Mouse (Mus musculus) kidney, embryonic 14.5 days (tissue): ENCODE measurements around the gene Il18bp. TPM values are rescaled to one million over a fixed set of nuclear protein-coding genes. Genes with fewer than 3 reads are reported as not detected.
"Not testable (repeated sequence)": the region's sequence is repeated elsewhere in the genome, so short reads cannot be mapped to it uniquely, and the experiment has no call there.

Experiments
- ATAC-seq: fragments of 200-750 bp; cut with Nextera tagmentation; 2 replicates; pipeline ENCODE4 v1.8.0; 2017; ENCODE audit warnings: moderate number of reproducible peaks, mild to moderate bottlenecking, moderate TSS enrichment, moderate library complexity; ENCODE audit not compliant: low FRiP score, low TSS enrichment
- H3K27ac ChIP-seq: fragments of 300-500 bp; sonication (generic); 2 replicates; pipeline ENCODE4 v1.5.1; 2014; ENCODE audit warnings: low read depth, mild to moderate bottlenecking, low read length, moderate library complexity, mixed read lengths
- H3K27me3 ChIP-seq: fragments of 300-500 bp; sonication (generic); 2 replicates; pipeline ENCODE4 v1.6.1; 2014; ENCODE audit warnings: mild to moderate bottlenecking, low read length; ENCODE audit not compliant: control insufficient read depth, insufficient read depth
- H3K36me3 ChIP-seq: fragments of 300-500 bp; sonication (generic); 2 replicates; pipeline ENCODE4 v1.6.1; 2014; ENCODE audit warnings: low read length, mixed read lengths; ENCODE audit not compliant: control insufficient read depth, insufficient read depth
- H3K4me1 ChIP-seq: fragments of 300-500 bp; sonication (generic); 2 replicates; pipeline ENCODE4 v1.6.1; 2014; ENCODE audit warnings: low read length, mixed read lengths; ENCODE audit not compliant: control insufficient read depth, insufficient read depth
- H3K4me2 ChIP-seq: fragments of 300-500 bp; sonication (generic); replicated peaks from 2 replicates; pipeline ENCODE4 v1.6.1; 2014; ENCODE audit warnings: low read depth, mild to moderate bottlenecking, low read length
- H3K4me3 ChIP-seq: fragments of 300-500 bp; sonication (generic); 2 replicates; pipeline ENCODE4 v1.5.1; 2014; ENCODE audit warnings: mild to moderate bottlenecking, low read length
- H3K9ac ChIP-seq: fragments of 300-500 bp; sonication (generic); 2 replicates; pipeline ENCODE4 v1.6.1; 2014; ENCODE audit warnings: low read depth, mild to moderate bottlenecking, low read length, moderate library complexity
- H3K9me3 ChIP-seq: fragments of 300-500 bp; sonication (generic); 2 replicates; pipeline ENCODE4 v1.6.1; 2016; ENCODE audit warnings: low read length; ENCODE audit not compliant: control insufficient read depth
- WGBS: fragments of 180-500 bp; shearing (Covaris S2); extraction: QIAGEN DNeasy Blood & Tissue Kit; methylation state at CpG from one replicate; pipeline ENCODE4 v1.1.7; 2014; 5-methylcytosine and 5-hydroxymethylcytosine counted together
- polyA plus RNA-seq: library from polyadenylated mRNA; unstranded; fragments of >200 nt; fragmentation: Nextera tagmentation; extraction: Ambion mirVana; gene quantifications from 2 replicates; pipeline ENCODE4 v1.2.1, GENCODE M21; 2014

Gene Il18bp
- polyA plus RNA-seq, 1 experiment from 2014 or later: 2.5 TPM

DNA sequence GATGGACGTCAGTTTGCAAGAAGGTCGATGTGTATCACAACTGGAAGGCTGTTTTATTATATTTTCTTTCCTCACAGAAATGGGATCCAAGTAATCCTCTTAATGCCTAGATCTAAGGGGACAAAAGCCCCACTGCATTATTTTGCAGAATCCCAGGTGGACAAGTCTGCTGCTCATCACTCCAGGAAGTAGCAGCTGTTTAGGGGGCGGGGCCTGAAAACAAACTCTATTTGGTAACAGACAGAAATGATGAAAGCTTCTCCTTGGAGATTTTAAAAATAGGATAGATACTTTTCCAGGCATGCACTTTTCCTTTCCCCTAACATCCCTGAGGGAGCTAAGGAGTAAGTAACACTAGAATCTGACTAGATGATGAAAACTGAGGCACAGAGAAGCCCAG lies 18.8 kb upstream of the Il18bp start:
- no peak overlapping the region for H3K27ac ChIP-seq
- H3K36me3 ChIP-seq: peaks cover 83% of the 10 kb centered on the region
- H3K4me1 ChIP-seq: no peaks in the 10 kb centered on the region
- no peak overlapping the region for H3K9ac ChIP-seq
- no peak overlapping the region for H3K4me2 ChIP-seq
- H3K4me3 ChIP-seq: no peak overlapping the region
- WGBS: 93% methylated on average over 3 of the region's 3 CpGs
- no peaks in the 10 kb centered on the region for H3K27me3 ChIP-seq
- no peaks in the 10 kb centered on the region for H3K9me3 ChIP-seq
- ATAC-seq: no peak

DNA sequence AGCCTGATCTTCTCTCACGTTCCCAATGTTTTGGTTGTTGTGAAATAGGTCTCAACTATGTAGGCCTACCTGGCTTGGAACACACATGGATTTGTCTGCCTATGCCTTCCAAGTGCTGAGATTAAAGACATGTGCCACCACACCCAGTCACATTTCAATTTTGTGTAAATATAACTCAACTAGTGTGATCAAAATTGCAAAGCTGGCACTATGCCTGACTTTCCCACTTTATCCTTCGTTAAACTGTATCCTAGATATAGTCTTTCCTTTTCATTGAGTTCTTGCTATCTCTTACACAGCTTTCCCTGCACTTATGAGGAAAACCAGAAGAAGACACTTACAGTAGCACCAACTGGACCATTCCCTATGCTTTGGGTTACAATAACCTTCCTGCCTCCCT lies 17.0 kb upstream of the Il18bp start:
- no peaks in the 10 kb centered on the region for H3K9me3 ChIP-seq
- H3K27ac ChIP-seq: no peak overlapping the region
- H3K4me2 ChIP-seq: no peak overlapping the region
- no peak overlapping the region for H3K9ac ChIP-seq
- ATAC-seq: no peak
- 97% methylated on average over 2 of the region's 2 CpGs for WGBS
- H3K36me3 ChIP-seq: peaks cover 94% of the 10 kb centered on the region
- H3K27me3 ChIP-seq: no peaks in the 10 kb centered on the region
- H3K4me3 ChIP-seq: no peak overlapping the region
- H3K4me1 ChIP-seq: no peaks in the 10 kb centered on the region

DNA sequence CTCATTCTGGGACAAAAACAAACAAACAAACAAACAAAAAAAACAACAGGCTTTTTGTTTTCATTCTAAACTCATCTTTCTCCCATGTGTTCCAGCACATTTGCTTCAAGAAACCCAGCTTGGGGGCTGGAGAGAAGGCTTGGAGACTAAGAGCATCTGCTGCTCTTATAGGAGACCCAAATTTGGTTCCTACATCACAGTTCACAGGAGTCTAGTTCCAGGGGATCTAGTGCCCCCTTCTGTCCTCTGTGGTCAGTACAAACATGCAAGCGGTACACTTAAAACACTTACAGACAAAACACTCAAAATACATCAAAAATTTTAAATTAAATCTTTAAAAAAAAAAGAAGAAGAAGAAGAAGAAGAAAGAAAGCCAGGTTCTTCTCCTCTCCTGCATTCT lies 16.4 kb upstream of the Il18bp start:
- H3K4me1 ChIP-seq: no peaks in the 10 kb centered on the region
- 94% methylated on average over 1 of the region's 1 CpGs for WGBS
- H3K9me3 ChIP-seq: no peaks in the 10 kb centered on the region
- no peak for ATAC-seq
- H3K9ac ChIP-seq: no peak overlapping the region
- H3K4me2 ChIP-seq: no peak overlapping the region
- peaks cover 92% of the 10 kb centered on the region for H3K36me3 ChIP-seq
- no peaks in the 10 kb centered on the region for H3K27me3 ChIP-seq
- H3K27ac ChIP-seq: no peak overlapping the region
- H3K4me3 ChIP-seq: no peak overlapping the region

DNA sequence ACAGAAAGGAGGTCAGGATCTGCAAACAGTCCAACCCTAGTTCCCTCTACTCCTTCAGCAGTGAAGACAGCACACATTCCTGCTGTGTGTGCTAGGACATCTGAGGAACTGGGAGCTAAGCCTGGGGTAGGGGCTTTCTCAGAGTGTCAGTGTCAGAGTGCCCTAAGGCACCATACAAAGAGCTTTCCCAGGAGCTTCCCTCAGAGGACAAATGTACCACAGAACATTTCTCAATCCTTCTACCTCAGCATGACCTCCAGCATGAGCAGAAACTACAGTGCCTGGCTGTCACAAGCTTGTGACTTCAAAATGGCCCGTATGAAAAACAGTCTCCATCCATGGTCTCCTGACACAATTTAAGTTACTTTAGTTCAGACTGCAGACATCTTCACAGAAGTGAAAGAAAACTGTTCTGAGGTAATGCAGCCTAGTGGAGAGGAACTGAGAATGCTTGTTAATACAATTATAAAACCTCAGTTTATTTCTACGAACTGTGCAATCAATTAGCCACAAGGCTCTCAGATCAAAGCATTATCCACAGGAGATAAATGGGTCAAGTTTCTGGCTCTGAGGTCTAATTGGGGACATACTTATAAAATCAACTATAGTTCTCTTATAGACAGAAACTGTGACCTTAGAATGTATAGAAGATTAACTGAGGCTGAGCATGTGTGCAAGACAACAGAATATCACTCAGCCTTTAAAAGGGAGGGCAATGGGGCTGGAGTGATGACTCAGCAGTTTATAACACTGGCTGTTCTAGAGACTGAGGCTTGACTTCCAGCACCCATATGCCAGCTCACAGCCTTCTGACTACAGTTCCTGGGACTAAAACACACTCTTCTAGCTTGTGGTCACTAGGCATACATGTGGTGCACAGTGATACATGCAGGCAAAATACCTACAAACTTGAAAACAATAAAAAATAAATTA lies 7.0 kb upstream of the Il18bp start:
- Histone ChIP-seq H3K9me3 (no peaks in the 10 kb centered on the region), H3K4me2 (no peak overlapping the region), H3K9ac (no peak overlapping the region), H3K4me3 (no peak overlapping the region), H3K27ac (no peak overlapping the region), H3K4me1 (no peaks in the 10 kb centered on the region), H3K36me3 (peaks cover 48% of the 10 kb centered on the region), H3K27me3 (no peaks in the 10 kb centered on the region)
- WGBS: 91% methylated on average over 2 of the region's 2 CpGs
- no peak for ATAC-seq

GRCm38 (mm10) chr7:102023821-102024220 lies 5.3 kb upstream of the Il18bp start:
- no peak overlapping the region for H3K9ac ChIP-seq
- H3K4me3 ChIP-seq: no peak overlapping the region
- no peak overlapping the region for H3K27ac ChIP-seq
- 98% methylated on average over 9 of the region's 9 CpGs for WGBS
- H3K27me3 ChIP-seq: no peaks in the 10 kb centered on the region
- no peak for ATAC-seq
- H3K36me3 ChIP-seq: peaks cover 56% of the 10 kb centered on the region
- no peaks in the 10 kb centered on the region for H3K4me1 ChIP-seq
- no peaks in the 10 kb centered on the region for H3K9me3 ChIP-seq
- no peak overlapping the region for H3K4me2 ChIP-seq

GRCm38 (mm10) chr7:102020934-102021333 lies 2.4 kb upstream of the Il18bp start:
- not testable (repeated sequence) for H3K9ac ChIP-seq, H3K4me1 ChIP-seq

GRCm38 (mm10) chr7:102019362-102019761 lies 872 bp upstream of the Il18bp start:
- H3K27ac ChIP-seq: no peak overlapping the region
- ATAC-seq: no peak
- H3K9ac ChIP-seq: no peak overlapping the region
- 68% methylated on average over 3 of the region's 3 CpGs for WGBS
- H3K4me1 ChIP-seq: no peaks in the 10 kb centered on the region
- no peak overlapping the region for H3K4me3 ChIP-seq
- no peak overlapping the region for H3K4me2 ChIP-seq
- no peaks in the 10 kb centered on the region for H3K27me3 ChIP-seq
- H3K9me3 ChIP-seq: no peaks in the 10 kb centered on the region
- peaks cover 82% of the 10 kb centered on the region for H3K36me3 ChIP-seq

More at GRCm38 (mm10) chr7:102020934-102021333, 2.4 kb upstream of the Il18bp start:
- H3K9me3 ChIP-seq, ATAC-seq, H3K4me3 ChIP-seq, H3K27me3 ChIP-seq, H3K4me2 ChIP-seq, H3K27ac ChIP-seq: not testable (repeated sequence)
- WGBS: 88% methylated on average over 2 of the region's 2 CpGs
- peaks cover 72% of the 10 kb centered on the region for H3K36me3 ChIP-seq

DNA sequence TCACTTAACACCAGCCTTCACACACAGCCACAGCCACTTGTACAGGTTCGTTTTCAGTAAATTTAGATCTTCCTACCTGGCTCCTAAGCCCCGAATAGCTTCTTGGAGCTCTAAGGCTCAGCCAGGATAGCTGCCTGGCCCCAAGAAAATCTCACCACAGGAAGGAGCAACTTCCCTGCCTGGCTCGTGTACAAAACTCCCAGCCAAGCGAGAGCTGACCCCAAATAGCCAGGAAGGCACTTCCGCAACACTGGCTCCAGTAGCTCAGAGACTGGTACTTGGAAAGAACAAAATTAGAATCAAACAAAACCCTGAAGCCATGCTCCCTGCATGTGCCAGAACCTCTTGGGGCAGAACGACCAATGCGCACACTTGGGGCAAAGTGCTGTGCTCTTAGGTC lies 456 bp downstream of the Il18bp start:
- H3K4me1 ChIP-seq: no peaks in the 10 kb centered on the region
- no peak overlapping the region for H3K9ac ChIP-seq
- H3K4me3 ChIP-seq: no peak overlapping the region
- H3K9me3 ChIP-seq: no peaks in the 10 kb centered on the region
- ATAC-seq: no peak
- 70% methylated on average over 7 of the region's 7 CpGs for WGBS
- H3K4me2 ChIP-seq: no peak overlapping the region
- no peak overlapping the region for H3K27ac ChIP-seq
- no peaks in the 10 kb centered on the region for H3K27me3 ChIP-seq
- peaks cover 83% of the 10 kb centered on the region for H3K36me3 ChIP-seq

GRCm38 (mm10) chr7:102017452-102017851 lies 1.0 kb downstream of the Il18bp start:
- ATAC-seq: no peak
- H3K4me2 ChIP-seq: no peak overlapping the region
- H3K4me1 ChIP-seq: no peaks in the 10 kb centered on the region
- no peaks in the 10 kb centered on the region for H3K27me3 ChIP-seq
- no peak overlapping the region for H3K27ac ChIP-seq
- WGBS: 88% methylated on average over 5 of the region's 5 CpGs
- no peak overlapping the region for H3K4me3 ChIP-seq
- H3K9ac ChIP-seq: no peak overlapping the region
- no peaks in the 10 kb centered on the region for H3K9me3 ChIP-seq
- H3K36me3 ChIP-seq: peaks cover 83% of the 10 kb centered on the region
